Mouse (Mus musculus) lung, adult 18-20 months (tissue): ENCODE measurements at regions not wholly inside any gene's neighbourhood (a gene's known extent, or its start where the extent isn't known, plus 50 kb on each side); places are given as distances from the start of the nearest gene placed in this dataset.

Source experiments
- DNase-seq, 2 experiments: peaks; one replicate each; pipeline ENCODE4 v3.0.0; 2022; ENCODE audit warnings: mixed read lengths in 2 of 2

DNA sequence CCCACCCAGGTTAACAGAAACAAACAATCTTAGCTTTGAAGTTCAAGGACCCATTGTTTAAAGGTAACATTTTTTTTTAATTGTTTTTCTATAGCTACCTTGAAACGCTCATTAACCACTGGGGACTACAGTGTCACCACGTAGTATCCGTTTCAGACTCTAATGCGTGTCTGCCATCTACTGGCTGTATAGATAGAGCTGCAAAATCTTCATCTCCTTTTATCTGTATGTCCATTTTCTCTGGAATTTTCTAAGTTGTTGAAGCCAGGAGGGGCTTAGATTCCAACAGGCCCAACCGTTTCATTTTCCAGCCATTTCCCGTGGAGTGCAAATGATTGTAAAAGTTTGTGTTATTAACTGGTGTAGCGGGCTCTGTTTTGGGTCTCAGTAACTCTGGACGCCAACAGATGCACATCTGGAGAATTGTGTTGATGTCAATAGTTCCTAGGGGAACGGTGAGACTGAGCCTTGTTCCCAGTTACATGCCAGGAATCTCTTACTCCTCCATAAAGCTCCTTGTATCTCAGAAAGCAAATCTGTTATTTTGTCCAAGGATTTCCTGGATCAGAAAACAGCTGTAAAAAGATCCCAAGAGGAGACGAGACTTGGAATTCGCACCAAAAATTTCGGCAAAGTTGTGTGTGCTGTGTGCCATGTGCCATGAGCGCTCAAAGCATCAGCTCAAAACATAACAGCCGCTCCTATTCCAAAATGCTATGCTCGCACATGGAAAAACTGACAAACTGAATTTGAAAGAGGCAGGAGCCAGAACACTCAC lies 158.8 kb upstream of the Phyhipl start:
- peak in 1 of 2 experiments; percentile 4 for DNase-seq

DNA sequence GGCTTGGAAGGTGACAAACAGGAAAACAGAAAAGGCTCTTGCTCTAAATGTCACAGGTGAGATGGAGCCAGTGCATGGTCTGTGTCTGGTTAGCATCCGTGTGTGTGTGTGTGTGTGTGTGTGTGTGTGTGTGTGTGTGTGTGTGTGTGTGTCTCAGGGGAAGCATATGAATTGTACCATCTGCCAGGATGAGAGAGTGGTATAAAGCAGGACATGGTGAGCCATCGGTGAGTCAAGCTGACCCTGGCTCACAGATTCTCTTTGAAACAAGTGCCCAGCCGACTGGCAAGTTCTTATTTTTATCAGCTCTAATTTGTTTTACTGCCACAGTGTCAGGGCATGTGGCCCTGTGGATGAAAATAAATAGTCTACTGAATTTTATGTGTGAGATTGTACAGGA lies 153.6 kb upstream of the Phyhipl start:
- no peak for DNase-seq

DNA sequence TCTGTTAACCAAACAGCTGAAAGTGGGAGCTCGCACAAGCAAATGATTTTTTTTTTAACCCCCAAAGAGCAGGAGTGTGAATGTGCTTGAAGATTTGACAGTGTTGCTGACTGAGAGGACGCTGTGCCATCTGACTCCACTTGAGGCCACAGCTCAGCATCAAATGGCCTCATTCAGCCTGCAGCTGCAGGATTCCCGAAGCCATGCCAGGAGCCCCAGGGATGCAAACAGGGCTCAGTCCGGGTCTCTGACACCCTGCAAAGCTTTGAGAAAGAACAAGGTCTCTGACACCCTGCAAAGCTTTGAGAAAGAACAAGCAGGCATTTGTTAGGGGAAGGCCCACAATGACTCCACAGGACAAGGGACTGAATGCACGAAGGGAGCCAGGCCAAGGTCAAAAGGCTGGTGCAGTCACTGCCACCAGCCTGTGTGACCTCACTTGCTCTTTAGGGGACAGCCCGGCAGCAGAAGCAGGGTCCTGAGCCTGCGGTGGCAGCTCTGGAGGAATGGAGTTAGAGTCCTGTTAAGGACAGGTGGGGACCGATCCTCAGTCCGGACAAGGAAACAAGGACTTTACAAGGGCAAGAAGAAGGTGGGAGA lies 151.1 kb upstream of the Phyhipl start:
- DNase-seq = no peak

DNA sequence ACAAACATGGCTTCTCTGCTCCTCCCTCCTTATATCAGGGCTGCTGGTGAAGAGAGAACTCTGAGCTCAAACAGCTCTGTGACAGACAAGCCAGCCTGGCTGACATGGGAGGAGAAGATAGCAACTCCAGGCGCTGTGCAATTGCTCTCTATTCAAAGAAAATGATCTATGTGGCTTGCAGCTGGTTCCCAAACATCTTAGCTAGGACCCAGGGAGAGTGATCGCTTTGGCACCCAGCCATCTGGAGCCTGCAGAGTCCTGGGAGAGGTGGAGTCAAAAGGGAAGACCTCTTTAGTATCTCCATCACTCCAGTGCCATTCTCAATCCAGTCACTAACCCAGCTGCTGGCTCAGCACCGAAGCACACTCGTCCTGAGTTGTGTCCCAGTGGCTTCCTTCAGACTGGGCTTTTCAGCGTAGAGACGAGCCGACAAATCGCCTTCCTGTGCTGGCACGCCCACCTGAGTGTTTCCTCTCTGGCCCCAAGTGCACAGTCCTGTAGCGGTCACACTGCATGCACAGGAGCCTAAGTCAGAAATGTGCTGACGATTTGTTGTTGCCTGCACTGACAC lies 145.1 kb upstream of the Phyhipl start:
- no peak for DNase-seq

DNA sequence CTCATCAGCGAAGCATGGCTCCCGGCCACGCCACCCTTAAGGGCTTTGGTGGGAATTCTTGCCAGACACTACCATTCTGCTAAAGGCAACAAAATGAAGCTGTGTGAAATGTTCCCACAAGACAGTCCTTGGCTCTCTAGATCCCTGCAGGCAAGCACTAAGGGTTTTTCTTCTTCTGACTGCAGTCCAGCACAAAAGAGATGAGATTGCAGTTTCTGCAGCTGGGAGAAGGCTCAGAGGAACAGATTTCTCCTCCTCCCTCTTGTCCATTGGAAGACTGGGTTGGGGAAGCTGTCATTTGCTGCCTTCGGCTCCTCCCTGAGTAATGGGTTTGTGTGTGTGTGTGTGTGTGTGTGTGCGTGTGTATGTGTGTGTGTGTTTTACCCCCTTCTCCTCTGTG lies 144.1 kb upstream of the Phyhipl start:
- DNase-seq = no peak

DNA sequence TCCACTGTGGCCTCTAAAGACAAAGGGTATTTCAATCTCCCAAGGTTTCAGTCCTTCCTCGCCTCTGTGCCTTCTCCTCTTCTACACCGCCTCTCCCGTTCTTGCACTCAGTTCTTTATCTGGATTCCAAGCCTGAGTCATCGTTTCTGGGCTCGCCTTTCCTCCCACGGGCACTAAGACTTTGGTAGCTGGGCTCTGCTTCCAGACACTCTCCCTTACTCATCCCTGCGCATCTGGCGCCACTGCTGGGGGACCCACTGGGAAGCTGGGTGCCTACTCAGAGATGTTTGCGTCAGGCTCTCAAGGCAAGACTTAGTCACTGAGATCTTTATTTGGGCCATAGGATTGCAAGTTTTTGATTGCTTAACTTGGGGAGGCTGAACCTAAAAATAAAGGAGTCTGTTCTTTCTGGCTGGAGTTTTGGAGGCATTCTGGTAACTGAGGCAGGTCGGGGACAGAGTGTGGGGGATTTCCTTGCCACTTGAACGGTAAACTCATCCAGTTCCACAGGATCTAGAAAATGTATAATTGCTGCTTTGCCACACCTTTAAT lies 143.5 kb upstream of the Phyhipl start:
- DNase-seq = peak; percentile 23 to 30

DNA sequence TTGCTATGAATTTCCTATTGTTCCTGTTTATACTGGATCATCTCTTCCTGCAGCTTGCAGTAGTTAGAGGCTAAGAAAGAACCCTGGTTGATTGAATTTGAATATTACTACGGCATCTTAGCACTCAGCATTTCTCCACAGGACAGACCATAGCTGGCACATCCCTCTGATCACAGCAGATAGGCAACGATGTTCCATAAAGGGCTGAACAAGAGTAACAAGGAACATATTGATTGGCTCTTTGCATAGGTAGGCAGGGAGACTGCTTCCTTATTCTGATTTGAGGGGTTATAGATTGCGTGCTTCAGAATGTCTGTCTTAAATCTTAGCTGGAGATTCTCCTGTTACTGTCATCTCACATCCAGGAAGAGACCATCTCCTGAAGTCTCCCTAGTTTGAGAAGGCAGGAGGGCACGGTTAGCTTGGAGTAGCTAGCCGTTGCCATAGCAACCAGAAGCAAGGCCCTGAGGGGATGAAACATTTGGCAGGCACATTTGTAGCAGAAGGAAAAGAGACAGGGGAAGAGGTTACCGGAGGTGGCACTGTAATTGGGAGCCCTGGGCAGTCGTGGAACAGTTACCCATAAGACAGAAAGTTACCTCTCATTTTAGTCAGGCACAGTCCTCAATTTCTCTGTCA lies 133.2 kb upstream of the Phyhipl start:
- DNase-seq = no peak

DNA sequence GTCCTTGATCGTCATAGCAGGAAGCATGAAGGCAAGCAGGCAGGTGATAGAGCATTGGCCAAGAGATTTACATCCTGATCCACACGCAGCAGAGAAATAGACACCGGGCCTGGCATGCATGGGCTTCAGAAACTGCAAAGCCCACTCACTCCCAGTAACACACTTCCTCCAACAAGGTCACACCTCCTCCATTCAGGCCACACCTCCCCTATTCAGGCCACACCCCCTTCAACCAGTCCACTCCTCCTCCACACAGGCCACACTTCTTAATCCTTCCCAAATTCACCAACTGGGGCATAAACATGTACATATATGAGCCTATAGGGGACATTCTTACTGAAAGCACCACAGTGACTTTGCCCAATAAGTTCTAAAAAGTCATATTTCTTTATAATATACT lies 125.3 kb upstream of the Phyhipl start:
- DNase-seq = no peak

DNA sequence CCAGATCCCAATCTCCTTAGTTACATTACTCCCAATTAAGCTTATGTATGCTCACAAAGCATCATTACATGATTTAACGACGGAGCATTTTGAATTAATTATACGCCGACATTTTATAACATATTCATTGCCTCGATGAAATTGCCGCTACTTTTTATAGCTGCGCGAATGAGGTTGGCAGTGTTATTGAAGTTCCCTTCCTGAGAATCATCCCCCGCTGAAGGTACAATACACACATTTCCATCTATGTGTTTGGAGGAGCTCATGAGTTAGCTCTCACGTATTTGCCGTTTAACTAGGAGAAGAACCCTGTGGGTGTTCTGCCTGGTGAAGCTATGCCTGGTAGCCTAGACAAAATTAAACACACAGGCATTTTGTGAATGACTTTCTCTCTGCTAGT lies 122.8 kb upstream of the Phyhipl start:
- DNase-seq = no peak

DNA sequence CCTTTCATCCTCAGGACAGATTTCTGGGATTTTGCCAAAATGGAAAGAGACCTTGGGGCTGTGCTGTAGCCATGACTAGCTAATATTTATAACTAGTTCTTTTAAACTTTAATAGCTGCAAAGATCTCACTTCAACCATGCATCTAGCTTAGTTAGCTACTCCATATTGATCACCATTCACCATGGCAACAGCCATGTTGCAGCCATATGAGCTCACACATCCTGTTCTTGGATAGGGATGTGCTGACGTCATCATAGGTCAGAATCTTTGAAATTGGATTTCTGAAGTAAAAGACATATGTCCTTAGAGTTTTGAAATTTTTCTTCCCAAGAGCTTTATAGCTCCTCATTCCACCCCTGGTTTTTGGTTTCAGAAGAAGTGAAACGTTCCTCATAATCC lies 118.8 kb upstream of the Phyhipl start:
- DNase-seq = no peak

DNA sequence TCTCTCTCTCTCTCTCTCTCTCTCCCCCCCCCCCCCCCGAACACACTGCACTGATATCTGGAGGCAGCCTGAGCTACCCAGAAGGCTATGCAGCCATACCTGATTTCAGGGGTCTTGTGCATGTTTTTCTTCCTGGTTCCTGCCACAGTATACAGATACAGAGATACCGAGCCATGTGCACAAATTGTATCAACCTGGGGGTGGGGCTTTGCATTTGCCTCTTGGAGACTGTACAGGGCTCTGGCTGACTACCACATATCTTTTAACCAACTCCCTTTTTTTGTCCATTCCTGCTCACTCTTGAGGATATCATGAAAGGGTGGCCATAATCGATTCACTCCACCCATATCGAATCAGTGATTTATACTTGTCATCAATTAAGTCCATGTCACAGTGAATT lies 118.4 kb upstream of the Phyhipl start:
- DNase-seq = no peak

DNA sequence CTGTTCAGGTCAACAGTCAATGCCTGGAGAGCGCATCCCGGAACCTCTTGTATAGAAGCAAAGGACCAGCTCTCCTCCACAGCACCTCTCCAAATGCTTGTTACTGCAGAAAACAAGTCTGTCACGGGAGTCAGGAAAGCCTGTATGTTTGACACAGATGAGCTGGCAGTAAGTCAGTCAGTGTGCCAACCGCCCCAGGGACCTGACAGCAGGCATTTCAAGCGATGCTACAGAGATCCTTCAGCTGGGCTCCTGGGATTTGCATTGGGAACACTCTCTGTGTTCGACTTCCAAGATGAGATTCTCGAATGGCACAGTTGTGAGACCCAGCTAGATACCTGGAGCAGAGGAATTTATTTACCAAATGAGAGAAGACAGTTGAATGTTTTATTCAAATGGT lies 111.7 kb upstream of the Phyhipl start:
- no peak for DNase-seq

DNA sequence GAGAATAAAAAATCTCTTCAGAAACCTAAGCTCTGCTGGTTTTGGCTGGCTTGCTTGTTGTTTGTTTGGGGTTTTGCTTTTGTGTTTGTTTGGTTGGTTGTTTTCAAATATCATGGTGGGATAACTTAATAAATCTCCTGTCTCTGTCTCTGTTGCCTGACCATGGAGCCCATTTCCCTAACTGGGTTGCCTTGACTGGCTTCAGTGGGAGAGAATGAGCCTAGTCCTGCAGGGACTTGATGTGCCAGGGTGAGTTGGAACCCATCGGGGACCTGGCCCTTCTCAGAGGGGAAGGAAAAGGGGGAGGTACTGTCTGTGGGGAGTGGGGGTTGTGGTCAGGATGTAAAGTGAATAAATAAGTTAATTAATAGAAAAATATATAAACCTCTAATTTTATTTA lies 111.1 kb upstream of the Phyhipl start:
- no peak for DNase-seq

DNA sequence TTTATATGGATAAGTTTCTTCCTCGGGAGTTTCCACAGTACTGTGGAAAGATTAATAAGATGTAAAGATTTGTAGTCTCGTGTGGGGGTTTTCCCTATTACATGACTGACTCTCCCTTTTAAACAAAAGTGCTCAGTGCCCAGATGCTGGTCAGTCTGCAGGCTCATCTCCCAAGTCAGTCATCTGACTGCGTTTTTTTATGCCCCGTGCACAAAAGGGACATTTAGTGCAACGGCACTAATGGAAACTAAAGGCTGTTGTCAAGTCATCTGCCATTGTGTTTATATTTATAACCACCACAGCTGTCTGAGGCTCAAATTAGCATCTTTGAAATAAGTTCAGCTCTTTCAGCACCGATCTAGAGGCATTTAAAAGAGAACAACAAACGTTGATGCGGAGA lies 110.7 kb upstream of the Phyhipl start:
- no peak for DNase-seq

DNA sequence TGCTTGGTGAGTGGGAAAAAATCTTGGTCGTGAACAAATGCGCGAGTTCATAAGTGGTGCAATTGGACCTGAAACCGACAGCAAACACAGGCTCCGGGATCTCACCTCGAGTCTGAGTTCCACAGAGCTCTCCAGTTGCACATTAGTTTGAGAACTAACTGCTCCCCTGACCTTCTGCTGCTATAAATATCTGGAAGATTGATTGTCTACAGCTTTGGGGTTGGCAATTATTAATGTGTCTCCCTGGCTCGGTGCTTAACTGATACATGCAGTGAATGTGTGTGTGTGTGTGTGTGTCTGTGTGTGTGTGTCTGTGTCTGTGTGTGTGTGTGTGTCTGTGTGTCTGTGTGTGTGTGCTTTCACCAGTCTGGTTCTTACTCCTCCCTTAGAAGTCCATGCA lies 107.4 kb upstream of the Phyhipl start:
- DNase-seq = no peak

DNA sequence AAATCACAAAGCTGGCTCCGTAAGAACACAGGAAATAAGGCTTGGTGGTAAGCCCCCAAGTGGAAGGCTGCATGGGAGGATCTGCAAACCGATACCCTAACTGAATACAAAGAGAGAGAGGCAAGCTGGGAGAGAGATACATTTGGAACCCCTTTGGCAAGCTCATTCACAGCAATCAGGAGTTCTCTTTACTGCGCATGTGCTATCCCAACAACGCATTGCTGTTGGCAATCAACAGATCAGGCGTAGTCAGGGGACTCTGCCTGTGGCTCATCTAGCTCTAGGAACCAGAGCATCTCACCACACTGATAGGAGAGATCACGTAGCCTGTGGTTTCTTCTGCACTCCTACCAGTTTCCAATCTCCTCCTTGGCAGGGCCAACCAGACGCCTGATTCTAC lies 103.9 kb upstream of the Phyhipl start:
- no peak for DNase-seq

DNA sequence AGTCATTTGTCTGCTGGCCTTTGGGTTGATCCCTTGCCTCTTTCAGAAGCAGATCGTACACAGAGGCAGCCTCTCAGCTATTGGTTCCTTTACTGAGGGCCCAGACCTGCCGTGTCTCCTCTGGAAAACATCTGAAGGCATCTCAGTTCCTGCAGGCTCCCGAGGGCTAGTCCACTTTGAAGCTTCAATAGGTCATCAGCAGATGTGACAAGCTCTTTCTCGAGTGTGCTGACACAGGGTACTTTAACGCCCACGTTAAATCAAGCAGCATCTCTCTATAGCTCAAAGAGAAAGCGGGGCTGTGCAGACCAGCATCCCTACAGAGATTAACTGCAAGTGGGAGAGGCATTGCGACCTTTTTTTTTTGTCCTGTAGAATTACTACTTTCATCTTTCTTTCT lies 96.0 kb upstream of the Phyhipl start:
- DNase-seq = no peak

DNA sequence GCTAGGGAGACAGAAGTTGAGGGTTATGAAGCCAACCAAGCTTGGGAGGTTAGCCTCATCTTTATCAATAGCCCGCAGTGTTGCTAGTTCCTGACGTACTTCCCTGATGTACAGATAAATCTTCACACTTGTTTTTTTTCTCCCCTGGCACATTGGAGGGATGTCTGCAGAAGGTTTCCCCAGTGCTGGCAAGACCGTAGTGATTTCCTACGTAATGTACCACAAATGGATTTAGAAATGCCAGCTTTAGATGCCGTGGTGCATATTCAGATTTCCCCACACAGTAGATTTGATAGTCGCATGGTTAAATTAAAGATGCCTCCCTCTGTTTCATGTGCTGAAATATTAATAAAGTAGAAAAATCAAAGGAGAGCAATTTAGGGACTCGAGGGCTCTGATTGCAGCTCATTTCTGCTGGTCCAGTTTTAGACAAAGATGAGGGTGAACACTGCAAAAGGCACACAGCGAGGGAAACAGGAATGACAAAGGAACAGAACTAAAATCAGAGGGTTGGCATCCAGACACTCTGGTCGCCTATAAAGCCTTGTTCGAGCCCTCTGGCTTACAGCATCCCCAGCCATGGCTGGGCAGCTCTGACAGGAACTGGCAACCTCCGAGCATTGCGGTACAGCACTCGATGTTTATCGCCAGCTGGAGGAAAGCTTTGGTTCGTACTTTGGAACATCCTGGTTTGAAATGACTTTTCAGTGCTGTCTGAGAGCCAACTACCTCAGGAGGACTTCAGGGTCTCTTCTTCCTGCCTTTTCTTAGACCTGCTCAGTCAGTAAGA lies 94.8 kb upstream of the Phyhipl start:
- DNase-seq = no peak

DNA sequence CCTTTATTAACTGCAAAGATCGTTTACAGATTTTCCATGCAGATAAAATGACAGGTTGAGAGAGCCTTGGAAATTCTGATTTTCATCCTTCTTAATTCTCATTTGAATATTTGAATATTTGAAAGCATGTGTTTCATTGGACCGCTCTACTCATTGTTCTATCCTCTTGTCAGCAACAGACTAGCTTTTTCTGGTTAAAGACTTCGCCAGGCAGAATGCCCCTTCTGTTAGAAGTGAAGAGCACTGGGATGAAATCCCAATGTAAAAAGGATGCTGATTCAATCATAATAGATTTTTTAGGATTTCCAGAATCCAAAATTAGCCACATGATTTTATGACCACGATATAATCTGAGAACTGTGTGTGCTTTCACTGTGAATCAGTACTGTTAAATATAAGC lies 90.8 kb upstream of the Phyhipl start:
- DNase-seq = no peak

DNA sequence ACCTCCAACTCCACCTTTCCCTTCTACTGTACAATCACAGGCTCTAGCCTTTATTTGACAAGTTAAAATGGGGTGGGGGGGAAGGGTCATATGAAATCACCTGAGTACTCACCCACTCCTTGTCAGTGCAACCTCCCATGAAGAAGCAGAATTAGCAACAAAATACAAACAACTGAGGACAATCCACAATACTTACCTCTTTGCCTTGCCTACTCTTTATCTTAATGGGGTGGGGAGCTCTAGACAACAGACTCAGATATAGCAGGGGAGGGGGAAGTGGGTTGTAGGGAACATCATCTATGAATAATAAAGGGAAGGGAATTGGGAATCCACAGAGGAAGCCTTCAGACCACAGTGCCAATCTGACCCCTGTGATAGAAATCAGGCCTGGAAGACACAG lies 86.1 kb upstream of the Phyhipl start:
- no peak for DNase-seq

DNA sequence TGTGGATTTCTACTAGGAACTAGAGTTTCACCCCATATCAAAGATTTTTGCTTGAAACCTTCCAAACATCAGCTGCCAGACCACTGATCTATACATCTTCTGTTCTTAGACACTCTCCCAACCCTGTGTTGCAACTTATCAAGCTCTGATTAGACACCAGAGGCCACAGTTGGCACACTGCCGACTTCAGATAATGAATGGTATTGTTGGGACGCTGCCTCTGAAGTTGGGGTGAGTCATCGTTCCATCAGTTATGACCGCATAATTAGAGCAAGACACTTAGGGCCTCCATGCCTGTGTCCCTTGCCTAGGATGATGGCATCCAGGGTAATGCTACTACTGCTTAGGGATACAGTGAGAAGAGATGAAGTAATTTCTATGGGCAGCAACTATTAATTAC lies 84.3 kb upstream of the Phyhipl start:
- no peak for DNase-seq

DNA sequence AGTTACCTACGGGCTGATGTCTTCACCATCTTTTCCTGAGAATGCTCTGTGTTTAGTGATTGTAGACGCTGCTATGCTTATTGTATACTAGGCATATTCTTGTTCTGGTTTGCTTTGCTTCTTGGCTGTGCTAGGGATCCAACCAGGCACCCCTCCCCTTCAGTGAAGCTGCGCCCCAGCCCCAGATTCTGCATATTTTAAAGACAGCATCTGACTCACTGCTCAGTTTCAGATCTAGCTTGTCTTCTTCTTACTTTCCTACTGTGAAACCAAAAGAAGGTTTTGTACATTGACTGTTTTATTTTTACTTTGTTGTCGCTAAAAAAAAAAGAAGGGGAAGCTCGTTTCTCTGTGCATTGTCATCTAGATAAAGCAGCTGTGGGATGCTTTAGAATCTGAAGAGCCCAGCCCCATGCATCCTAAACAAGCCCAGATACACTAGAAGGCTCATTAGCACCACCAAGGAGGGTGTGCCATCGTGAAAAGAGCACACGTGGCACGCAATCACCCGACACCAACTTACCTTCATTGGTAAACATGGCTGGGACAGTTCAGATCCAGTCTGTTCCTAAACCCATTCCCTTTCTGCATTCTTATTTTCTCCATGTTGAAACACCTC lies 83.7 kb upstream of the Phyhipl start:
- no peak for DNase-seq

DNA sequence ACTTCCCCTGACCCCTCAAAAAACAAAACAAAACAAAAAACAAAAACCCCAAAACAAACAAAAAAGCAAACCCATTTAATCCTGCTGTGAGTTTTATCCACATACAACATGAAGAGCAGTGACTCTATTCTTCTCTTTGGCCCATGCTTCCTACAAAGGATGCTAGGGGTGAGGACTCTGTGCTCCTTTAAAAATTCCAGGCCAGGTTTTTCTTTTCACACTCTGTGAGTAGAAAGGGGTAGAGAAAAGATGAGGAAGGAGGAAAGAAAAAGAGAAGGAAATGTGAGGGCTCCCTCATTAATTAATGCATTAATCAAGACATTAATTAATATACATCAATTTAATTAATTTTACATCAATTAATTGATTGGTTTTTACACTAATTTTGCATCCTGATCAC lies 82.9 kb upstream of the Phyhipl start:
- DNase-seq = no peak
